In genomic region chr11:43895323-43895722, GRCm38 (mm10) we compare ENCODE assay signal across 30 mouse cellular contexts. TPM values are rescaled to one million over a fixed set of nuclear protein-coding genes. Genes with fewer than 3 reads are reported as not detected.
"Had no signal": no experiment of that assay in that cellular context is flagged by ENCODE, and none has a peak within 500 bp of the region (broad histone marks: within the 10 kb centered on the region; RNA-seq: fewer than 3 reads in every experiment).

No protein-coding gene starts in this region.

- ATAC-seq: hindbrain, postnatal 0 days; intestine, embryonic 16.5 days; liver, postnatal 0 days had no signal

- H3K4me2 ChIP-seq: heart, embryonic 13.5 days; heart, embryonic 15.5 days; hindbrain, embryonic 12.5 days; hindbrain, embryonic 14.5 days; kidney, embryonic 15.5 days; limb, embryonic 12.5 days; liver, embryonic 11.5 days; liver, embryonic 13.5 days; liver, embryonic 15.5 days had no signal

- H3K27ac ChIP-seq: gastrocnemius, adult 2 months; heart, embryonic 10.5 days; heart, embryonic 13.5 days; heart, embryonic 15.5 days; hindbrain, embryonic 12.5 days; hindbrain, embryonic 14.5 days; hindbrain, postnatal 0 days; kidney, embryonic 15.5 days; kidney, postnatal 0 days; left cerebral cortex, adult 2 months; limb, embryonic 10.5 days; limb, embryonic 12.5 days; liver, embryonic 13.5 days; liver, embryonic 15.5 days had no signal

- H3K4me1 ChIP-seq: heart, embryonic 10.5 days; hindbrain, embryonic 12.5 days; kidney, embryonic 15.5 days; limb, embryonic 10.5 days; limb, embryonic 12.5 days; liver, embryonic 13.5 days had no signal

- DNase-seq: gastrocnemius, adult 2 months; gastrocnemius, postnatal 10 days; gastrocnemius, postnatal 25 days; heart, adult 18-20 months; heart, postnatal 14 days; heart, postnatal 36 days; kidney, adult 11 months; kidney, adult 2 months; kidney, adult 9 months; kidney, postnatal 14 days; kidney, postnatal 36 days; layer of hippocampus, adult 9-11 months; liver; liver, embryonic 13.5 days; liver, postnatal 0 days had no signal

- H3K4me3 ChIP-seq: gastrocnemius, adult 2 months; heart, embryonic 10.5 days; heart, embryonic 13.5 days; heart, embryonic 15.5 days; hindbrain, embryonic 12.5 days; kidney, embryonic 15.5 days; left cerebral cortex, adult 2 months; limb, embryonic 10.5 days; limb, embryonic 12.5 days; liver, embryonic 13.5 days; liver, embryonic 15.5 days had no signal

- H3K36me3 ChIP-seq: heart, embryonic 10.5 days; heart, embryonic 13.5 days; heart, embryonic 15.5 days; hindbrain, embryonic 12.5 days; kidney, embryonic 15.5 days; limb, embryonic 10.5 days; limb, embryonic 12.5 days; liver, embryonic 13.5 days; liver, embryonic 15.5 days had no signal

- H3K27me3 ChIP-seq: heart, embryonic 13.5 days; heart, embryonic 15.5 days; hindbrain, embryonic 12.5 days; kidney, embryonic 15.5 days; limb, embryonic 12.5 days; liver, embryonic 13.5 days; liver, embryonic 15.5 days had no signal

- H3K9me3 ChIP-seq: heart, embryonic 10.5 days; heart, embryonic 13.5 days; heart, embryonic 15.5 days; hindbrain, embryonic 12.5 days; kidney, embryonic 15.5 days; limb, embryonic 10.5 days; limb, embryonic 12.5 days; liver, embryonic 13.5 days; liver, embryonic 15.5 days had no signal

- H3K9ac ChIP-seq: heart, embryonic 13.5 days; heart, embryonic 15.5 days; hindbrain, embryonic 12.5 days; hindbrain, embryonic 14.5 days; kidney, embryonic 15.5 days; limb, embryonic 12.5 days; liver, embryonic 13.5 days; liver, embryonic 15.5 days; liver, postnatal 0 days had no signal

RNA-seq across cellular contexts. Expression of gene Adra1b, which starts 5.7 kb away (rescaled TPM):
- total RNA-seq: hematopoietic stem cell, adult 5-6 weeks had no signal
